Mouse (Mus musculus) mature B cell (primary cell): ENCODE data around the gene Ccdc69.
"Not testable (repeated sequence)": the region's sequence is repeated elsewhere in the genome, so short reads cannot be mapped to it uniquely, and the experiment has no call there.

Source experiments
- in situ Hi-C: fragments of 300-500 bp; cut with MboI; formaldehyde crosslinking; loops from 2 replicates; pipeline ENCODE4 v1.14.3; 2019

The Ccdc69 gene

DNA sequence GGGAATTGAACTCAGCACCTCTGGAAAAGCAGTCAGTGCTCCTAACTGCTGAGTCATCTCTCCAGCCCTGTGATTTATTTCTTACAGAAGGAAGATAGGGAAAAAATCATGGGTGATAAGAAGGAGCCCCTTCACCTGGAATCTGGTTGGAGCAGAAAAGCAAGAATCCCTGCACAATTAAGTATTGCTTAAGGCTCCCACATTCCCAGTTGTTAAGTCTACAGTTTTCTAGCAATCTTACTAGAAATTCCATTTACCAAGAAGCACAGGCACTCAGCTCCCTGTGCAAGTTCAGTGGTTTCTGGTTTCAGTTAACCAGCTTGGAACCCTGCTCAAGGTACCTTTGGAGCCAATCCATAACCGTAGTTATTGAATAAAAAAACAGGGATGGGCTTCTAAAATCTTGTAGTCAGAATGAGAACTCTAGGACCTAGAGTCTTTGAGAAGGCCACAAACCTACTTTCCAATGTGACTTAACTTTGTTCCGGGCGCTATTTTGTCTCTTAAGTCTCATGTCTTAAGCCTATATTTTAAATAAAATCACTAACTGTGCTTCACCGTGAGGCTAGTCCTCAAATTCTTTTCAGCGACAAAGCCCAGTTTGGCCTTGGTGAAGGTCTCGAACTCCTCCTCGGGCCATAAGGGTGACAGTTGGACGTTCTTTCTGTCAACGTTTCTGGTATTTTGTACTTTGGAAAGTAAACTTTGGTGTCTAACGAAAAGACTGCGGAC, 19.0 kb upstream of the Ccdc69 start:
- in situ Hi-C loops = no loop called here

DNA sequence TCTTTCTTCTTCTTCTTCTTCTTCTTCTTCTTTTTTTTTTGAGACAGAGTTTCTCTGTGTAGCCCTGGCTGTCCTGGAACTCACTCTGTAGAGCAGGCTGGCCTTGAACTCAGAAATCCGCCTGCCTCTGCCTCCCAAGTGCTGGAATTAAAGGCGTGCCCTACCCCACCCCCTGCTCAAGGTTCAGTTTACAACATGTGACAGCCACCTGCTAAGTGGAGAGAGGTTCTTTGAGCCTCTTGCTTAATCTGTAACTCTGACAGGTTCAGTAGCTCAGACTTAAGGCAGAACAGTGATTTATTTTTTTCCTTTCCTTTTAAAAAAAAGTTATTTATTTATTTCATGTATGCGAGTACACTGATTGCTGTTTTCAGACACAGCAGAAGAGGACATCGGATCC, 18.4 kb upstream of the Ccdc69 start:
- in situ Hi-C loops = not testable (repeated sequence)

DNA sequence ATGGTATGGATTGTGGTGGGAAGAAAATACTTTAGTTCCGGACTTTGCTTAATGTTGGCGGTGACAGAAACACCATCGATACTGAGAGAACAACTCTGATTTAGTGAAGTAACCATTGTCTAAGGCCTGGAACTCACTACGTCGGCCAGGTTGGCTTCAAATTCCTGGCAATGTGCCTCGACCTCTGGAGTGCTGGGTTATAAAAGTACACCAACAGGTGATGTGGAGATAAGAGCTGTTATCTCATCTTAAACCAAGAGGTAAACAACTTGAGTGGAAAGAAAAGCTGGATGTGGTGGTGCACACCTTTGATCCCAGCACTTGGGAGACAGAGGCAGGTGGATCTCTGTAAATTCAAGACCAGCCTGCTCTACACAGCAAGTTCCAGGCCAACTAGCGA, 15.2 kb upstream of the Ccdc69 start:
- in situ Hi-C loops = no loop called here

DNA sequence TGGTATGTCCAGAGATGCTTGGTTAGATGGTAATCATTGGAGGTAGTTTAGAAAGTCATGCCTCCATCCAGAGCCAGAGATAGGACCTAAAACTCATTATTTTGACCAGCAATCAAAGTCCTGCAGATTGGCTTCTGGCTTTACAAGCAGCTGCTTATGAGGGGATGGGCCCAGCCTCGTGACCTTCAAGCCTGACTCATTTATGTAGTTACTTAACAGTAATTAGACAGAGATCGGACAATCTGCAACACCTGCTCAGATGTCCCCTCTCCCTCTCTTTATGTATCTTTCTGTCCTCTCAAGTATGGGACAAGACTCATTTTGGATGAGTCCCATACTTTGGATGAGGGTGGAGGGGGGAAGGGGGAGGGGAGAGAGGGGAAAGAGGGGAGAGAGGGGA, 12.0 kb upstream of the Ccdc69 start:
- in situ Hi-C loops = no loop called here

DNA sequence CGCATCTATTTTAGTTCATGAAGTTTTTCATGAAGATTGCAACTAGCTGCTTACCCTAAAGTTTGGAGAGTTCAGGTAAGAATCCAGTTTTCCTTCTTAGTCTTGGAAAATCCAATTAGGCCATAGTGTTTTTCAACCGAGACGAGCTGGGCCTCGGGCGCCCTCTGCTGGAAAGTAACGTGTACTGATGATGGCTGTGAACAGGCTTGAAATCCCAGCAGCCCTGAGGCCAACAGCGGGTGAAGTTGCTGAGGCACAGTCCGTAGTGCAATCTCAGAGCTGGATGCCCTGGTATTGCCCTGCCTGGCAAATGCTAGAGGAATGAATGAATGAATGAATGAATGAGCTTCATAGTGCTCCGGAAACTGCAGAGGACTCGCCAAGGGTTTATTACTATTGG, 9.1 kb upstream of the Ccdc69 start:
- in situ Hi-C loops = no loop called here

DNA sequence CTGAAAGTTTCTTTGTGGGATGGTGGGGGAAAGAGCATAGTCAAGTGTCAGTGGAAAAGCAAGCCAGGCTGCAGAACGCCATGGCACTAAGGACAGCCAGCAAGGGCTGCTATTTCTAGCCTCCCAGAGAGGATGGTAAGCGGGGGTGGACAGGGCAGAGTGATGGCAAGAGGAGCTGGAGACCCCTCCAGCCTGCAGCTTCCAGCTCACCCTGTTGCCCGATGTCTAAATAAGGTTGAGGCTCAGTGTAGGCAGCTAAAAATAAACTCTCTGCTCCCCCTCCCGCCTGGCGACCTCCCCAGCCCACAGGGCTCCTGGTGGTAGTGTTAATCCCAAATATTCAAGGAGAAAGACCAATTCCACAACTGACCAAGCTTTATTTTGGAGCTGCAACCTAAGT, 7.5 kb upstream of the Ccdc69 start:
- in situ Hi-C loops = no loop called here

DNA sequence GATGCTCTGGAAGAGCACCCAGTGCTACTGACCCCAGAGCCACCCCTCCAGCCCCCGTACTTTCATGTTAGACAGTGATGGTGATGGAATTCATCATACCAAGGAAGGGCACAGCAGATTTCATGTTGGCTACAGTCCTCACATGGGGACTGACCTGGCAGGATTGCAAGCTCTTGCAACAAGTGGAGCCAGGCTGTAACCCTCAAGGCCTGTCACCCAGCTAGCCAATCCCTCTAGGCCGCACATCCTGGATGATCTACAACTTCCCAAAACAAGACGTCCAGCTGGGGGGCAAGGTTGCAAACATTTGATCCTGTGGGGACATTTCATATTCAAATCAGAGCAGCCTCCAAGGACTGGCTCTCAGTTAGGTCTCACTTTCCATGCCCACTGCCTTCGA, 6.7 kb upstream of the Ccdc69 start:
- in situ Hi-C loops = no loop called here

DNA sequence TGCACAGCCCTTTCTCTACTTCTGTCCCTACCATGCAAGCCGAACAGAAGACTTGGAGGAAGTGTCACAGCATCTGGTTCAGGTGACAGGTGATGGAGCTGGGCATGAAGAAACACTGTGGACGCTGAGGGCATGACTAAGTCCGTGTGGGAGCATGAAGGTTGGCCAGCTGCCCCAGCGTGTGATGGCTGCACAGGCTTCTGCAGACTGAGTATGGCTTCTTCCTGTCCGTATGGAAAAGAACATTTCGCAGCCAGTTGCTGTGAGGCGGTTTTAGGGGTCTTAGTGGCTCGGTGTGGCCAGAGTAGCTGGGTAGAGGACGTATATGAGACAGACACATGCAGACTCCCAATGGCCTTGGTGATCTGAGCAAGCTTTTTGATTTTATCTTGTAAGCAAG, 3.3 kb upstream of the Ccdc69 start:
- in situ Hi-C loops = no loop called here

DNA sequence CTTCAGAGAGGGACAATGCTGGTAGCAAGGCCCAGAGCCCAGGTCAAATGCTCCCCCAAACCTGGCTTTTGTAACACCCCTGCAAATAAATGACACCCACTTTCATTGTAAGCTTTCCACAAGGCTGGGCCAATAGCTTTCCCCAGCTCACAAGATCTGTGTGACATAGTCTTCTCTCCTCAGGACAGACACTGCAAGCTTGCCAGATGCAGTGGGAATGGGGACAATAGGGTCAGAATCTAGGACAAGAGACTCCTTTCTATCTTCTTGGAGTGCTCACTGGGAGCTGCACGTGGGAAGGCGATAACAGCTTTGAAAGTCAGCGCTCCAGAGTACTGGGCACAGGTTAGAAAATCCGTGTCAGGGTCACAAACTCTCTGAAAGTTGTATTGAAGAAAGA, 1.2 kb upstream of the Ccdc69 start:
- in situ Hi-C loops = no loop called here

DNA sequence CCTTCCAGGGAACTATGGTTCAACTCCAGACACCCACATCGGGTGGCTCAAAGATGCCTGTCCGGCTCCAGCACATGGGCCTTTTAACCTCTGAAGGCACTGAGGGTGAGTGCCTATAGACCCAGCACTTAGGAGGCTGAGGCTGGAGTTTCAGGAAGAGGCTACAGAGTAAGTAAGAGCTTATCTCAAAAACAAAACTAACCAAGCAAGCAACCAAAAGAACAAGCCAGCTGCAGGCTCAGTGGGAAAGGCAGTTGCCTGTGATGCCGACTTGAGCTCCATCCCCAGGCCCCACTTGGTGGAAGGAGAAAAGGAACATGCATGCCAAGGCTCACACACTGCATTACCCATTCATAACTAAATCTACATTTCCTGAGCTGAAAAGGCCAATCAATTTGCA, 571 bp upstream of the Ccdc69 start:
- in situ Hi-C loops = no loop called here

DNA sequence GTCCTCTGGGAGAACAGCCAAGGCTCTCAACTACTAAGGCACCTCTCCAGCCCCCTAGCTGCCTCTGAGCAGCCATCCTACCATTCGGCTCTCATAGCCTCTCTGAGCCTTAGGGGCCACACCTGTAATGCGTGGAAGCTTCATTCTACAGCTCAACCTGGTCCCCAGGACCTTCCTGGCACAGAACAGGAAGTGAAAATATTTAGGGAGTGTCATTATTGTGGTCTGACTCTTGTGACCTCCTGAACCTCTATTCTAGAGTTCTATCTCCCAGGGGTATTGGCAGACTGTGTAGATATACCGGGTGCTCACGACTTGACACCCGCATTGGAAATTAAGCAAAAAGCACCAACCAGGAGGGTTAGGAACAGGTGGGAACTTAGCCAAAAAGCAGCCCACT, 1.7 kb downstream of the Ccdc69 start:
- in situ Hi-C loops = no loop called here

DNA sequence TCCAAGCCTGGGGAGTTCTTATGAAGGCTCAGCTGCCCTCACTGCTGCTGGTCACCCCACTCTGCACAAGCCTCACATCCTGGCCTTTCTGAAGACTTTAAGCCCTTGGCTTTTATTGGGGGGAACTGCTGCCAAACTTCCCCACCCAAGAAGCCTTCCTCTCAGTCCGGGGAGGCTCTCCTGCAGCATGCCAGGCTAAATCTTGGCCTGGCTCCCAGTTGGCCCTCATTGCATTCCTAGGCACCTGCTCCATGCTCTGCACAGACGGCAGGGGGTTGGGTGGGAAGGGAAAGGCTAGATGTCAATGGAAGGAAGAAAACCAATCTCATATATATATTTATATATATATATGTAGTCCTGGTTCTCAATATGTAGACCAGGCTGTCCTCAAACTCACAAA, 2.3 kb downstream of the Ccdc69 start:
- in situ Hi-C loops = no loop called here

DNA sequence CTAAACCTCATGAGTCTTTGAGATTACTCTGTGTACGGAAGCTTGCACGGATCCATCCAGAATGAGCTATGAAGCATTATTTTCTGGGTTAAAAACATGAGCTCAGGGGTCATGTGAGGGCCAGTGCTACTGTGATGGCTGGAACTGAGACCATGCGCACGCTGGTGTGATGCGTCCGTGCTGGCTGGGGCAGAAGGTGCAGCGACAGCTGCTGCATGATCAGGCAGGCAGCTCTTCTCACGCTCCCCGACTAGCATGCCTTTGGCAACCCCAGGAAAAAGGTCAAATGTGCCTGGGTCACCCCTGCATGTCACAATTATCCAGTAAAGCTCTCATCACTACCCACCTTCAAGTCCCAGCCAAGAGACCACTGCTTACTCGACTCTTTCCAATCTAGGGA, 4.7 kb downstream of the Ccdc69 start:
- in situ Hi-C loops = no loop called here

DNA sequence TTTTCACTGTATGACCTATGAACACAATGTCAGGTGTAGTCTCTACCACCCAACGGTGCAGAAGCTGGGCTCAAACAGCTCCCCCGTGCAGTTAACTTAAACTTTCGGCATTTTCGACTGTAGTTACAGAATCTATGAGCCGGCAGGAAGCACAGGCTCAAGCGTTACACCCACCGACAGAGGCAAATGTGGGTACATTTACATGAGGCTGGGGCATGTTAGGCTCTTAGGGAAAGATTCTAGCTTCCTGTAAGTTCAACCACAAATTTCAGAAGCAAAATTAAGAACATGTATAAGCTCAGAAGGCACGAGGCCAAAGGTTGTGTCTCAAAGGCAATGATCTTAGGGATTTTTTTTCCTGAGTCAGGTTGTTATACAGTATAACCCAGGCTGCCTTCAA, 5.5 kb downstream of the Ccdc69 start:
- in situ Hi-C loops = no loop called here

DNA sequence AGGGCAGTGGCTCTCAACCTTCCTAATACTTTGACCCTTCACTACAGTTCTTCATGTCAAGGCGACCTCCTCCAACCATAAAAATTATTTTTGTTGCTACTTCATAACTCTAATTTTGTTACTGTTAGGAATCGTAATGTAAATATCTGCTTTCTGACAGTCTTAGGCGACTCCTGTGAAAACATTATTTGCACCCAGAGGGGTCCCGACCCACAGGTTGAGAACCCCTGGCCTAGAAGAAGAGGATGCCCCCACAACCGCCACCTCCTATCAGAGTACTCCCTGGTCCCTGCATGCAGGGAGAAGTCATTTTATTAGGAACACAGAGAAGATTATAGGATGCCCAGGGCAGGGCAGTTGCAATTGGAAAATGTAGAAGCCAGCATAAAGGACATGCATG, 6.6 kb downstream of the Ccdc69 start:
- in situ Hi-C loops = no loop called here

DNA sequence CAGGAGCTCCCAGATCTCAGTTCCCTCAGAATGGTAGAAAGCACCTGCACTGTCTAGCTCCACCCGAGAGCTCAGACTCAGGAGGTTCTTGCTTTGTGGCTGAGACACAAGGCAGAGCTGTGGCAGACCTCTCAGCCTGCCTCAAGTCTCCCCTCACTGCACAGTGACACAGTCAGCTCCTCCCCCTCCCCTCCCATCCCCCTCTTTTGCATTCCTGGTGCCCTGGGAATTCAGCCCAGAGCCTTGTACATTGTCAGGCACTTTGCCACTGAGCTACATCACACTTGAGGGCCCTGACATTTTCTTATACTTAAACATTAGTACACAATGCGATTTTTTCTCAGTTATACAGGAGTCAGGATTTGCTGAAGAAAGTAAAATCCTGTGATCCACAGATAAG, 8.9 kb downstream of the Ccdc69 start:
- in situ Hi-C loops = no loop called here

DNA sequence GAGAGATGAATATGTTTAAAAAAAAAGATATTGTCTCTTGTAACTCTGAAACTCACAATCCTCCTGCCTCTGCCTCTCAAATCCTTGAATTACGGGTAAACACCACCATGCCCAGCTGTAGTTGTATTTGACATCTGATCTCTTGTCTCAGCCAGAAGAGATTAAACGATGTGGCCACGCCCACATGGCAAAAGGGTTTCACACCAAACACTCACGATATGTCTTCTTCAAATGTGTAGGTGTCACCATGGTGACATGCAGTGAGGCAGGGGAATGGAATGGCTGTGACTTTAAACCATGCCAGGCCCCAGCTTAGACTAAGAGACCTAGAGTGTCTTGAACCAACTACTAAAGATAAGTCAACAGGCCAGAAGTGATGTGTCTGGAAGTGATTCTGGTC, 11.0 kb downstream of the Ccdc69 start:
- in situ Hi-C loops = no loop called here

DNA sequence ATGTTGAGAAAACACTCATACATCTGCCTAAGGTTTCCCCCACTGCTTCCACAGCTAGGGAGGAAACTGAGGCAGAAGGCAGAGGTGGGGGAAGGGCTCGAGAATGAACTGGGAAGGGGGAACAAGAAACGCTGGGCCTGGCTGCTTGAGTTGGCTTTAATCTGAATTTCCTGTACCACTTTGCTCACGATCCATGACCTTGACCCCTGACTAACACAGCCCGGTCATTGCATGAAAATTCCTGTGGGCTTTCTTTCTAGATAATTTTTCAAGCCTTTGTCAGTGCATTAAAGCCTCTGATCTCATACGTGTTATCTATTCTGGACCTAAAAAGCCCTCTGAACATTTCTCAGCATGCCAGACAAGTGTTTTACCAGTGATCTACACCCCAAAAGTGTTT, 15.1 kb downstream of the Ccdc69 start:
- in situ Hi-C loops = no loop called here

DNA sequence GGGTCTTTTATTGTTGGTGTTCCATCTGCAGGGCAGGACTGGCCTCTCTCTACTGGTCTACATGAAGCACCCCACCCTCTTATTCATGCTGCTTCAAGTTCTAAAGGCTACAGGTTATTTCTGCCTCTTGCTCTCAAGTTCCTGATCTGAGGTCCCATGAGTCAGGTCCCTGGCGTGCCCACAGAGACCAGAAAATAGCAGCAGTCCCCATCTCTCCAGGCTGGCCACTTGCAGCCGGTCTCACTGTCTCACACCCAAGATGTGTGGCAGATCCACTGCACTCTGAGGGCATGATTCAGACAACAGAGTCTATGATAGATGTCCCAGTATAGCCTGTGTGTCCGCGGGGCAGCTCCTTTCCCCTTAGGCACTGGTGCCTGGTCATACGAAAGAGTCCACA, 17.1 kb downstream of the Ccdc69 start:
- in situ Hi-C loops = no loop called here

DNA sequence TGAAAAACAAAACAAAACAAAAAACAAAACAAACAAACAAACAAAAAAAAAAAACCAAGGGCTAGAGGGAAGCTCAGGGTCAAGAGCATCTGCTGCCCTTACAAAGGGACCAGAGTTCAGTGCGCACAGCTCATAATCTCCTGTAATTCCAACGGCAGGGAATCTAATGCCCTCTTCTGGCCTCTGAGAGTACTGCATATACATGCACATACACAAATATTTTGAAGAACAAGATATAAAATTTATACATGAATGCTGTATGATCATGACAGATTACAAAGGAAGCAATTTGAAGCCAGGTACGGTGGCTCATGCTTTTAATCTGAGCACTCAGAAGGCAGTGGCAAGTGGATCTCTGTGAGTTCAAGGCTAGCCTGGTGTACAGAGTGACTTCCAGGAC, 20.4 kb downstream of the Ccdc69 start:
- in situ Hi-C loops = no loop called here

DNA sequence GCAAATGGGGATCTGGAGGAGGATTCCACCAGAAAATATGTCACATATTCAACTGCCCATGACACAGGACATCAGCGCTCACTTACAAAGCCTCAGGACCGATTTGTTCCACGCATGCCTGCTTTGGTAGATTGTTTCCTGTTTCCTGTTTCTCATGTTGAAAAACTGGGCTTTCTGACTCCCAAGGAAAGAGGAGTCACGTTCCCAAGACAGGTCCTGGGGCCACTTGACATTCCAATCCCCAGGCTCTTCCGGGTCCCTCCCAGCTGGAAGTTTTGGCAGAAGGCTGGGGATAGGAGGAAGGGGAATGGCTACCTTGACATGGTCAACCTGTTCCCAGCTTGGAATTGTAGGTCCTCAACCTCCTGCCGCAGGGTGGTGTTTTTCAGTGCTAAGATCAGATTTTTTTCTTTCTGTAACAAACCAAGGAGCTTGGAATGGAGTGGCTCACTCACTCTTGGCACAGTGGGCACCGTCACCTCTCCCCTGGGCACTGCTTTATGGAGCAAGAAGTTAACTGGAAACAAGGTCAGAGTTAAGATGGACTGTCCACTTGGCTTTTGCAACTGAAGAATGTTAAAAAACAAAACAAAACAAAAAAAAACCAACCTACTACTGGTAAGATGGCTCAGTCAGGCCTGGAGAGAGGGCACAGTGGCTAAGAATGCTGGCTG, 27.0 kb downstream of the Ccdc69 start:
- in situ Hi-C loops = no loop called here

DNA sequence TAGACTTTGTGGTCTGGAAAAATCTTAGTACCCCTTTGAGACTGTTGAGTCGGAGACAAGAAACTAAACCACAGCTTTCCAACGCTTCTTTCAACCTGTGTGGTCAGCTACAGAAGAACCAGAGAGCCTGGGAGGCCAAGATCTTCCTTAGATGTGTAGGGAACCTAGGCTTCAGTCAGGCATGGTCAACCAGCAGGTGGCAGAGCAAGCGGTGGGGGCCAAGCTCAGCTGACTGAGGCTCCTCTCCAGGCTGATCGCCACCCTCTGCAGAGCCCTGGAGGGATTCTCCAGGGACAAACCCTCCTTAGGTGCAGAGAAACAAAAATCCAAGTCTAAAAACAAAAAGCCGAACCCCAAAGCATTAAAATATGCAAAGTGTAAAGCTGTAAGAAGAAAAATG, 31.3 kb downstream of the Ccdc69 start:
- in situ Hi-C loops = no loop called here

DNA sequence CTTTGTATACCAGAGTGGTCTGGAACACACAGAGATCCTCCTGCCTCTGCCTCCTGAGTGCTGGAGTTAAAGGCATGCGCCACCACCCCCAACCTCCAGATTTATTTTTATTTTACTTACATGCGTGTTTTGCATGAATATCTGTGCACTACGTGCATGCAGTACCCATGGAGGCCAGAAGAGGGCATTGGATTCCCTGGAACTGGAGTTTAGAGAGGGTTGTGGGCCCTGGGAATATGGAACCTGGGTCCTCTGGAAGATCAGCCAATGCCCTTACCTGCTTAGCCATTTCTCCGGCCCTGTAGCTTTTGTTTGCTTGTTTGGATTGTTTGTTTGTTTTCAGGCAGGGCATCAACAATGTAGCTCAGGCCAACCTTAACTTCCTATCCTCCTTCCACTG, 36.6 kb downstream of the Ccdc69 start:
- in situ Hi-C loops = loop anchor here (5.0 kb wide), 2 partner anchors 39 to 116 kb away; no protein-coding TSS in a partner anchor

DNA sequence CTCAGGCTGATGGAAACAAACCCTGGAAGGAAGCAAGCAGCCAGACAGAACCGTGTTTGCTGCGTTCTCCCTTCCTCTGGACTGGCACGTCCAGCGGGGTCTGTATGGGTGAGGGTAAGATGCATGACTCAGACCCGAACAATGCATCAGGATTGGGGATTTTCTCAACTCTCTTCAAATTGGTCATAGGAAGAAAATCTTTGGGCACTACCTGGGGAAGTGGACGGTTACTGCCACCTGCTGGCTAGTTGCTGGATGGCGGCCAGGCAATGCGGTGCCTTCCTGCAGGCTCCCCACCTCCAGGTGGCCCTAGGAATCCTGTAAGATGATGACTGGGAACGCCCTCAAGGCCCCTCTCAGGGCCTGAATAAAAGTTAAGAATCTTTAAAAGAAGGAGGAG, 38.3 kb downstream of the Ccdc69 start:
- in situ Hi-C loops = no loop called here
